Mouse (Mus musculus): ENCODE data around the gene Gm45785.

Gene Gm45785

DNA sequence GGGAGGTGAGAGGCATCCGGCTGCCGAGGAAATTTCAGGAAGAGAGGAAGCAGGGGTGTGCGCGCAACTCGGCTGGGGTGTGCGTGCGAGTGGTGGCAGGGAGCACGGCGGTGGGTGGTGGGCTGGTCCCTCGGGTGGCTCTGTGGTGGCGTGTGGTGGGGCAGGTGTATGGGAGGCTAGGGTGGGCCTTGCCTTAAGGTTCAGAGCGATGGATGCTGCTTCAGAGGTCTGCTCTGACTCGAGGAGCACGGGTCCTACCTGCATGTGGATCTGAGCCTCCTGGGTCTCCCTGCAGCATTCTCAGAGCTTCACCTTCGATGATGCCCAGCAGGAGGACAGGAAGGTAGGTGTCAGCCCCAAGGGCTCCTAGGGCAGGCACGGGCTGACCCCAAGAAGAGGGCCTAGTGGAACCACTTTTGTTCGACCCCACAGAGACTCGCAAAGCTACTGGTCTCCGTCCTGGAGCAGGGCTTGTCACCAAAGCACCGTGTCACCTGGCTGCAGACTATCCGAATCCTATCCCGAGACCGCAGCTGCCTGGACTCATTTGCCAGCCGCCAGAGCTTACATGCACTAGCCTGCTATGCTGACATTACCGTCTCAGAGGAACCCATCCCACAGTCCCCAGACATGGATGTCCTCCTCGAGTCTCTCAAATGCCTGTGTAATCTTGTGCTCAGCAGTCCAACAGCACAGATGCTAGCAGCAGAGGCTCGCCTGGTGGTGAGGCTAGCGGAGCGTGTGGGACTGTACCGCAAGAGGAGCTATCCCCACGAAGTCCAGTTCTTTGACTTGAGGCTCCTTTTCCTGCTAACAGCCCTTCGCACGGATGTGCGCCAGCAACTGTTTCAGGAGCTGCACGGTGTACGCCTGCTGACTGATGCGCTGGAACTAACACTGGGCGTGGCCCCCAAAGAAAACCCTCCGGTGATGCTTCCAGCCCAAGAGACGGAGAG lies 1.7 kb upstream of the Gm45785 start, which contains the start of gene Bet1l:
TSS of gene Bet1l (minus strand) at position 28 of the 956 bp plus-strand sequence.
- DNase-seq (ENCODE audit: low spot score), result peak; percentile 12

- DNase-seq (ENCODE audit: low spot score), result peak; percentile 81
Observed at GRCm38 (mm10) chr7:140856785-140857549, 836 bp upstream of the Gm45785 start, which contains the start of gene Ric8a. Gene Ric8a, plus strand, starts transcription at chr7:140856957.

- no peak for DNase-seq (ENCODE audit: low spot score)
Observed at GRCm38 (mm10) chr7:140855181-140855580, 950 bp downstream of the Gm45785 start.

DNA sequence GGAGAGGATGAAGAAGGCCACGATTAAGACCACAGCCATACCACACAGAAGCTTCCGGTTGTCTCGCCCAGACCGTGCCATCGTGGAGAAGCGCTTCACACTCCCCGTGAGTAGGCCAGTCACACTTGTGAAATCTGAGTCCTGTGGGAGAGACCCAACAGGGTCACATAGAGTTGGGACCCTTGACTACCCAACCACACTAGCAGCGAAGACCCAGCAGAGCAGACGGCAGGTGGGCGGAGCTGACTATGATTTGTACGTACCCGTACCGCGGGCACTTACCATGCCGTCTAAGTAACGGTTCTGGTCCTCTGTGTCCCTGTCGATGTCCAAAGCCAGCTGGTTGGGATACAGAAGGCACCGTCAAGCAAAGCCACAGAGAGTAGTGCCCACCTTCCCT lies 1.6 kb downstream of the Gm45785 start:
- no peak for DNase-seq (ENCODE audit: low spot score)

GRCm38 (mm10) chr7:140853386-140853785 lies 2.7 kb downstream of the Gm45785 start:
- DNase-seq (ENCODE audit: low spot score), result no peak

DNA sequence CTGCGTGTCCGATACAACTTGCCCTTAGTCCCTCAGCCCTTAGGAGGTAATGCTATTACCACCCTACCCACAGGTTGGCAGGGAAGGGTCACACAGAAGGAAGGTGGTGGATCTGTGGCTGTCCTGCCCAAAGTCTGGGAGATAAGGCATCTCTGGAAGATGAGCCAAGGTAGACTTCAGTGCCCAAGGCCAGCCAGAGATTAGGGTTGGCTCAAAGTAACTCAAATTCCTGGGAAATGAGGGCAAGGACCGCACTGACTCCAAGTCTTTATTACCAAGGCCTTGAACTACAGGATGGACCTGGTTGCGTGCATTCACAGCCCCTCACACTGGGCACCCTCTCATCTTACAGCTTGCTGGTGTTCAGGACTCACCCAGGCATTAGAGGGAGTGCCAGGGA lies 4.2 kb downstream of the Gm45785 start:
- DNase-seq (ENCODE audit: low spot score), result no peak

DNA sequence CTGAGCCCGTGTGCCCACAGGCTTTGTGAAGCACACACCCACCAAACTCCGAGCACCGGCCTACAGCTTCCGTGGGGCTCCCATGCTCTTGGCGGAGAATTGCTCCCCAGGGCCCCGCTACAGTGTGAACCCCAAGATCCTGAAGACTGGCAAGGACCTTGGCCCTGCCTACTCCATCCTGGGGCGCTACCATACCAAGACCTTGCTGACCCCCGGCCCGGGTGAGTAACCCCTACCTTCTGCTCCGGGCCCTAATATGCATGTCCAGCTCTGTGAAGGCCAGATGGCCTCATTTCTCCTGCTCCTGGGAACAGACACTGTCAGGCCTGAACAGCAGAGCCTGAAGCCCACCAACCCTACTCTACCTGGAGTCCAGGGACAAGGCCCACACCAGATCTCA lies 7.5 kb downstream of the Gm45785 start:
- DNase-seq (ENCODE audit: low spot score), result no peak

- DNase-seq (ENCODE audit: low spot score), result no peak
Observed at GRCm38 (mm10) chr7:140847755-140848580, 8.2 kb downstream of the Gm45785 start, which contains the start of gene Odf3. Gene Odf3, plus strand, starts transcription at chr7:140847805.

DNA sequence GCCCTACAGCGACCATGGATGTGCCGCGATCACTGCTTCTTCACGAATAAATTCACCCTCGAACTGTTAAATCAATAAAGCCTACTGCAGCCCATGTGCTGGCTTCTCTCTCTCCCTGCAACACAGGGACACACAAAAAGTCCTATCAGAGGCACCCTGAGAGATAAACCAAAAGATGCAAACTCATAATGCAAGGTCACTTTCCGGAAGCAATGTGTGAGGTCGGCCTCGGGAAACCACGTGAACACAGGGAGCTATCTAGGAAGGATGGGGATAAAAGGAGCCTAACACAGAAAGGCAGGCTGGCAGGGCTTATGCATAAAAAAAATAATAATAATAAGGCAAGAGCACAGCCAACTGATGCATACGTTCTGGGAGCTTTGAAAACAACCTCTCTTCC lies 9.5 kb downstream of the Gm45785 start:
- no peak for DNase-seq (ENCODE audit: low spot score)

DNA sequence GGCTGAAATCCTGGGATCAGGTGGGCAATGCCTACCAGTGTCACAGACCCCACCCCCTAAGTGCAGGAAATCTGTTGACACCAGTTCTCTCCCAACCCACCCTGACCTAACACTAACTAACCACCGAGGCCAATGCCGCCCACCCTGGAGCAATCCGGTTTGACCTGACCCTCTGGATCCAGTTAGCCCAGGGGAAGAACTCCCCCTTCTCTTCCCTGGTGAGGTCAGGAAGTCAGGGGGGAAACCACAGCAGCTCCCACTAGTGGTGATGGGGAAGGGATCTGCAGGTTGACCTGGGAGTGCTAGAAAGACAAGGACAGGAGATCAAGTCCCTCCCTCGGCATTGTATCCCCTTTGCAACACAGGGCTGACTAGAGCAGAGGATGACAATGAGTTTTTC lies 10.4 kb downstream of the Gm45785 start:
- DNase-seq (ENCODE audit: low spot score), result no peak

GRCm38 (mm10) chr7:140844905-140845665 lies 11.0 kb downstream of the Gm45785 start, which contains the start of gene Scgb1c1:
Gene Scgb1c1, plus strand, starts transcription at chr7:140845547.
- DNase-seq (ENCODE audit: low spot score), result peak; percentile 91

DNA sequence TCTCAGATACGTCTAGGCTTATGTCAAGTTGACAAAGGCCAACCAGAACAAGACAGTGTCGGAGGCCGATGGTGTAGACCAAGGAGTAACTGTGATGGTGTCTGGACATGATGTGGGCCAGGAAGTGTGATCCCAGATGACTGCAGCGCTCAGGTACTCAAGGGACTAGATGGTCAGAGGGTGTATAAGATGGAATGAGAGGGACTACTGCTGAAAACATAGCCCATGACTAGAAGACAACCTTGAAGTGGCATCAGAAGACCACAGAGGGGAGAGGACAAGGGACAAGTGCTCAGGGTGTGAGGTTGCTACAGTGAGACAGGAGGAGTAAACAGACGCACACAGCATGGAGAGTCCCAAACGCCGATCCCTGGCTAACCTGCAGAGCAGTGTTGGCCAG lies 12.3 kb downstream of the Gm45785 start:
- no peak for DNase-seq (ENCODE audit: low spot score)

GRCm38 (mm10) chr7:140840750-140841735 lies 15.1 kb downstream of the Gm45785 start:
- no peak for DNase-seq (ENCODE audit: low spot score)

DNA sequence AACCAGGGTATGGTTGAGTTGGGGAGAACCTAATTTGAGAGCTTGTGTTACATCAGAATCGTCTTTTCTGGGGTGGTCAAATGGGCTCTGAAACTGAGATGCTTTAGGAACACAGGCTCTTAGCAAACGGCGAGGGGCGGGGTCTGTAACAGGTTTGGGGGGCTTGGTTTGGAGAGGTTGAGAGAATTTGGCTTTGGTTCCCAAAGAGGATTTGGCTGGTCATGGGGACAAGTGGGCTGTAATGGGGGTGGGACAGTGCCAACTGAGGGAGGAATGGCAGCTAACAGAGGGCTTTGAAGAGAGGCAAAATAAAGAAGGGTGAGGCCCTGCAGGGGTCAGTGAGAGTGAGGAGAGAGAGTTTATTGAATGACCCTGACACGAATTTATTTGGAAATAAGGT lies 16.6 kb downstream of the Gm45785 start:
- no peak for DNase-seq (ENCODE audit: low spot score)

DNA sequence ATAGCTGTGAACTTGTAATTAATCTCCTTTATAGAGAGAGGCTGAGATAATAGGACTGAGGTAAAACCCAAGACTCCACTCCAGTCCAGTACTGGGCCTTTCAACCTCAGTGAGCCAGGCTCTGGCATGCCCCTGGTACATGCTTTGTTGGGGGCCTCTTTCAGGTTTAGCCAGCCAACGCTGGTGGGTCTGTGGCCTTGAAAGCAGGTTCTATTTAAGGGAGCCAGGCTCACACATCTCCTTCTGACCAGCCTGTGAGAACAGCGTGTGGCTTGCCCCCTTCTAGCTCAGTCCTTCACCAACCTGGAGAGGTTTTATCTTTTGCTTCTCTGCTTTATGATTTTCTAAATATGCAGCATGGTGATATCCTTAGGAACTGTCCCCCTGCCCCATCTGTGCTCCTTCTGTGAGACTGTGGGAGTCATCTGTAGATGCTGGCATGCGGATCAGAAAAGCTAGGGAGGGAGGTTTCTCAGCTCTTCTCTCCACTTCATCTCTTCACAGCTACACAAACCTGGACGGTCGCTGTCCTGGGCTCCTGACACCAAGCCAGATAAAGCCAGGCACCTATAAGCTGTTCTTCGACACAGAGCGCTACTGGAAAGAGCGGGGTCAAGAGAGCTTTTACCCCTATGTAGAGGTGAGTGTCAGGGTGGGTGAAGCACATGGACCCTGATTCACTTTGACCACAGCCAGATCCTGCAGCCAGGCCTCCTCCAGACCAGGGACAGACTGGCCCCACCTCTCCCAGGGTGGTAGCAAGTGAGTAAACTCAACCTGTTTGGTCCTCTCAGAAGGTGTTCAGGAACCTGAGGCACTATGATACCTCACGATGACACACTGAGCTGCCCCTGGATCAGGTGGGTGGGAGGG lies 19.7 kb downstream of the Gm45785 start:
- DNase-seq (ENCODE audit: low spot score), result no peak

- no peak for DNase-seq (ENCODE audit: low spot score)
Observed at GRCm38 (mm10) chr7:140835758-140836087, 20.4 kb downstream of the Gm45785 start.

- DNase-seq (ENCODE audit: low spot score), result no peak
Observed at GRCm38 (mm10) chr7:140834968-140835757, 21.0 kb downstream of the Gm45785 start, which contains the start of gene Urah. Gene Urah, plus strand, starts transcription at chr7:140835018.

DNA sequence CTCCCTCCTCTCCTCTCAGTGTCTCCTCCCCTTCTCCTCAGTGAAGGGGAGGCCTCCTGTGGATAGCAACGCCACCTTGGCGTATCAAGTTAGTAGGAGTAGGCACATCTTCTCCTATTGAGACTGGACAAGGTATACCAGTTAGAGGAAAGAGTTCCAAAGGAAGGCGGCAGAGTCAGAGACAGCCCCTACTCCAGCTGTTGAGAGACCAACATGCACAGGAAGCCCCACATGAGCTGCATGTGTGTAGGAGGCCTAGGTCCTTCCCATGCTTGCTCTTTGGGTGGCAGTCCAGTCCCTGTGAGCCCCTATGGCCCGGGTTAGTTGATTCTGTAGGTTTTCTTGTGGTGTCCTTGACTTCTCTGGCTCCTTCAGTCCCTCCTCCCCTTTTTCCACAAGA lies 22.8 kb downstream of the Gm45785 start:
- DNase-seq (ENCODE audit: low spot score), result no peak

All from embryo, embryonic 10.5 days (tissue).